Mouse (Mus musculus): ENCODE data around the gene Olfr672. TPM values are rescaled to one million over a fixed set of nuclear protein-coding genes. Genes with fewer than 3 reads are reported as not detected.
"Not testable (repeated sequence)": the region's sequence is repeated elsewhere in the genome, so short reads cannot be mapped to it uniquely, and the experiment has no call there.

The Olfr672 gene
- total RNA-seq (2021): not detected
- long read RNA-seq, experiment 1: 0 reads
- long read RNA-seq, experiment 2: 0 reads

GRCm38 (mm10) chr7:105001929-105002328 is at the start of gene Olfr672:
TSS of gene Olfr672 (minus strand) at chr7:105002029.
- no peak for DNase-seq

- DNase-seq: not testable (repeated sequence)
Observed at GRCm38 (mm10) chr7:105033836-105034235, 32.0 kb upstream of the Olfr672 start.

GRCm38 (mm10) chr7:105032398-105032797 is 30.6 kb upstream of the Olfr672 start, which contains the start of gene Olfr676:
TSS of gene Olfr676 (plus strand) at chr7:105032698.
- DNase-seq: no peak

GRCm38 (mm10) chr7:105028360-105028759 is 26.5 kb upstream of the Olfr672 start, which contains the start of gene Olfr675:
TSS of gene Olfr675 (minus strand) at chr7:105028460.
- no peak for DNase-seq

GRCm38 (mm10) chr7:105022530-105022929 is 20.7 kb upstream of the Olfr672 start:
- no peak for DNase-seq

GRCm38 (mm10) chr7:104979026-104979425 is 22.8 kb downstream of the Olfr672 start, which contains the start of gene Olfr671:
TSS of gene Olfr671 (minus strand) at chr7:104979126.
- no peak for DNase-seq

- DNase-seq: not testable (repeated sequence)
Observed at GRCm38 (mm10) chr7:104972507-104972906, 29.3 kb downstream of the Olfr672 start.

GRCm38 (mm10) chr7:104962520-104962919 is 39.3 kb downstream of the Olfr672 start, which contains the start of gene Olfr670:
TSS of gene Olfr670 (minus strand) at chr7:104962620.
- no peak for DNase-seq

- DNase-seq: not testable (repeated sequence)
Observed at GRCm38 (mm10) chr7:104950234-104950633, 51.6 kb downstream of the Olfr672 start.

Other genes with a start within 250 kb of the Olfr672 start
- not detected for gene Usp17le, start 224.6 kb downstream of the Olfr672 start, total RNA-seq (2021)
- not detected for gene Usp17lb, start 159.4 kb downstream of the Olfr672 start, total RNA-seq (2021)
- not detected for gene Usp17la, start 145.0 kb downstream of the Olfr672 start, total RNA-seq (2021)
- not detected for gene Olfr665, start 124.0 kb downstream of the Olfr672 start, total RNA-seq (2021)
- not detected for gene Olfr666, start 106.1 kb downstream of the Olfr672 start, total RNA-seq (2021)
- not detected for gene Olfr667, start 80.5 kb downstream of the Olfr672 start, total RNA-seq (2021)
- gene Olfr668, start 74.0 kb downstream of the Olfr672 start, total RNA-seq (2021): not detected
- gene Olfr669, start 67.8 kb downstream of the Olfr672 start, total RNA-seq (2021): not detected
- gene Olfr670, start 39.4 kb downstream of the Olfr672 start, total RNA-seq (2021): not detected
- gene Olfr671, start 22.9 kb downstream of the Olfr672 start, total RNA-seq (2021): not detected
- gene Olfr675, start 26.4 kb upstream of the Olfr672 start, total RNA-seq (2021): not detected
- not detected for gene Olfr676, start 30.7 kb upstream of the Olfr672 start, total RNA-seq (2021)
- gene Olfr677, start 49.3 kb upstream of the Olfr672 start, total RNA-seq (2021): not detected
- gene Olfr678, start 62.4 kb upstream of the Olfr672 start, total RNA-seq (2021): not detected
- gene Olfr679, start 79.2 kb upstream of the Olfr672 start, total RNA-seq (2021): not detected
- not detected for gene Olfr680-ps1, start 90.8 kb upstream of the Olfr672 start, total RNA-seq (2021)
- not detected for gene Olfr681, start 114.8 kb upstream of the Olfr672 start, total RNA-seq (2021)
- gene Olfr683, start 145.0 kb upstream of the Olfr672 start, total RNA-seq (2021): not detected
- not detected for gene Olfr684, start 161.6 kb upstream of the Olfr672 start, total RNA-seq (2021)
- not detected for gene Olfr685, start 184.0 kb upstream of the Olfr672 start, total RNA-seq (2021)
- gene Olfr686, start 205.5 kb upstream of the Olfr672 start, total RNA-seq (2021): not detected

Data from heart, adult 18-20 months (tissue).